Mouse (Mus musculus): ENCODE measurements around the gene Tspan5. TPM values are rescaled to one million over a fixed set of nuclear protein-coding genes. Genes with fewer than 3 reads are reported as not detected.

The Tspan5 gene
- total RNA-seq (2023): 10 to 100 TPM; 26.8 to 30.4 TPM

GRCm38 (mm10) chr3:138741649-138742565 is at the start of gene Tspan5:
Gene Tspan5, plus strand, starts transcription at chr3:138742195.

Other genes starting within 250 kb of the Tspan5 start
- 10 to 100 TPM; 50.0 to 53.6 TPM for gene Eif4e, start 216.0 kb upstream of the Tspan5 start, total RNA-seq (2023)